9 mouse cellular contexts compared by ENCODE assay signal in genomic region chr9:108308141-108308540, GRCm38 (mm10). TPM values are rescaled to one million over a fixed set of nuclear protein-coding genes. Genes with fewer than 3 reads are reported as not detected.
DNase-seq lines count a peak whose midpoint lies in the region; ATAC-seq lines count a peak whose summit lies in the region.
"Had no signal": no experiment of that assay in that cellular context is flagged by ENCODE, and none has a peak within 500 bp of the region (broad histone marks: within the 10 kb centered on the region; RNA-seq: fewer than 3 reads in every experiment).

No protein-coding gene starts in this region.

- peaks cover 16% of the 10 kb centered on the region for H3K36me3 ChIP-seq in kidney, embryonic 15.5 days
- peaks cover 10% of the 10 kb centered on the region for H3K36me3 ChIP-seq in hindbrain, embryonic 13.5 days
- peaks cover 11% of the 10 kb centered on the region for H3K36me3 ChIP-seq in midbrain, embryonic 13.5 days

- no peaks in the 10 kb centered on the region for H3K9me3 ChIP-seq in kidney, embryonic 15.5 days (replicated peaks)
- no peaks in the 10 kb centered on the region for H3K9me3 ChIP-seq in hindbrain, embryonic 13.5 days
- H3K9me3 ChIP-seq in midbrain, embryonic 13.5 days, result no peaks in the 10 kb centered on the region

- ATAC-seq in kidney, embryonic 15.5 days (replicated peaks; ENCODE audit: low FRiP score), result no peak
- no peak for ATAC-seq in hindbrain, embryonic 13.5 days (ENCODE audit: low FRiP score)
- ATAC-seq in midbrain, embryonic 13.5 days, result no peak

- no peak for DNase-seq in kidney, postnatal 25 days
- peak; percentile 29 for DNase-seq in brain, adult 2 months (ENCODE audit: low read depth, low spot score)
- no peak for DNase-seq in adipocyte (ENCODE audit: low spot score)
- DNase-seq in natural killer cell, adult 2 months (ENCODE audit: low spot score in 2 of 2), result no peak
- no peak for DNase-seq in gastrocnemius, adult 18-20 months (ENCODE audit: low spot score)
- DNase-seq: right cerebral cortex, postnatal 4 days had no signal

- WGBS in kidney, embryonic 15.5 days, result 51% methylated on average over 2 of the region's 2 CpGs
- 78% methylated on average over 2 of the region's 2 CpGs for whole genome bisulfite sequencing in hindbrain, embryonic 13.5 days
- 66% methylated on average over 2 of the region's 2 CpGs for WGBS in midbrain, embryonic 13.5 days

- H3K27me3 ChIP-seq in kidney, embryonic 15.5 days, result no peaks in the 10 kb centered on the region
- H3K27me3 ChIP-seq in hindbrain, embryonic 13.5 days, result no peaks in the 10 kb centered on the region
- H3K27me3 ChIP-seq in midbrain, embryonic 13.5 days, result no peaks in the 10 kb centered on the region

- H3K4me2 ChIP-seq in kidney, embryonic 15.5 days, result peak overlapping the region; percentile 64
- H3K4me2 ChIP-seq in hindbrain, embryonic 13.5 days, result peak overlapping the region; percentile 92
- H3K4me2 ChIP-seq in midbrain, embryonic 13.5 days (replicated peaks), result peak overlapping the region; percentile 62

- peaks cover 46% of the 10 kb centered on the region for H3K4me1 ChIP-seq in kidney, embryonic 15.5 days
- peaks cover 58% of the 10 kb centered on the region for H3K4me1 ChIP-seq in hindbrain, embryonic 13.5 days (replicated peaks)
- peaks cover 51% of the 10 kb centered on the region for H3K4me1 ChIP-seq in midbrain, embryonic 13.5 days (replicated peaks)

- H3K9ac ChIP-seq in kidney, embryonic 15.5 days, result peak overlapping the region; percentile 41
- peak overlapping the region; percentile 64 for H3K9ac ChIP-seq in hindbrain, embryonic 13.5 days
- peak overlapping the region; percentile 57 for H3K9ac ChIP-seq in midbrain, embryonic 13.5 days (replicated peaks)

- H3K4me3 ChIP-seq in kidney, embryonic 15.5 days (replicated peaks), result peak overlapping the region; percentile 94
- H3K4me3 ChIP-seq in hindbrain, embryonic 13.5 days, result peak overlapping the region; percentile 93
- peak overlapping the region; percentile 93 for H3K4me3 ChIP-seq in midbrain, embryonic 13.5 days (replicated peaks)

- no peak overlapping the region for H3K27ac ChIP-seq in kidney, embryonic 15.5 days
- no peak overlapping the region for H3K27ac ChIP-seq in hindbrain, embryonic 13.5 days
- no peak overlapping the region for H3K27ac ChIP-seq in midbrain, embryonic 13.5 days

RNA-seq across cellular contexts. Expression of gene Tcta, which starts 2.2 kb away (rescaled TPM):
- 31.6 and 32.2 TPM in 2 replicates for polyA plus RNA-seq in kidney, embryonic 15.5 days (2015; fragmentation: Nextera tagmentation; extraction: Ambion mirVana)
- 55.0 and 63.3 TPM in 2 replicates for polyA plus RNA-seq in hindbrain, embryonic 13.5 days (2015; fragmentation: Nextera tagmentation; extraction: Ambion mirVana)
- 52.6 and 57.5 TPM in 2 replicates for polyA plus RNA-seq in midbrain, embryonic 13.5 days (2015; fragmentation: Nextera tagmentation; extraction: Ambion mirVana)
- total RNA-seq in gastrocnemius, adult 18-20 months (2021), result 10 to 100 TPM; 28.0 to 35.6 TPM

RNA-seq across cellular contexts. Expression of gene Rhoa, which starts 2.2 kb away (rescaled TPM):
- polyA plus RNA-seq in kidney, embryonic 15.5 days (2015; fragmentation: Nextera tagmentation; extraction: Ambion mirVana), result 462 and 484 TPM in 2 replicates
- 279 and 287 TPM in 2 replicates for polyA plus RNA-seq in hindbrain, embryonic 13.5 days (2015; fragmentation: Nextera tagmentation; extraction: Ambion mirVana)
- 288 and 306 TPM in 2 replicates for polyA plus RNA-seq in midbrain, embryonic 13.5 days (2015; fragmentation: Nextera tagmentation; extraction: Ambion mirVana)
- total RNA-seq in gastrocnemius, adult 18-20 months (2021), result 100 to 1,000 TPM in 1 of 2 experiments, 10 to 100 TPM in 1; 91.8 to 111 TPM

RNA-seq across cellular contexts. Expression of gene Amt, which starts 11.5 kb away (rescaled TPM):
- polyA plus RNA-seq in kidney, embryonic 15.5 days (2015; fragmentation: Nextera tagmentation; extraction: Ambion mirVana), result 35.9 and 38.0 TPM in 2 replicates
- 32.1 and 33.3 TPM in 2 replicates for polyA plus RNA-seq in hindbrain, embryonic 13.5 days (2015; fragmentation: Nextera tagmentation; extraction: Ambion mirVana)
- 33.6 and 35.5 TPM in 2 replicates for polyA plus RNA-seq in midbrain, embryonic 13.5 days (2015; fragmentation: Nextera tagmentation; extraction: Ambion mirVana)
- 1 to 10 TPM in 1 of 2 experiments, under 1 TPM in 1; 0.83 to 1.0 TPM for total RNA-seq in gastrocnemius, adult 18-20 months (2021)

RNA-seq across cellular contexts. Expression of gene Nicn1, which starts 17.9 kb away (rescaled TPM):
- polyA plus RNA-seq in kidney, embryonic 15.5 days (2015; fragmentation: Nextera tagmentation; extraction: Ambion mirVana), result 31.3 and 41.0 TPM in 2 replicates
- 135 and 143 TPM in 2 replicates for polyA plus RNA-seq in hindbrain, embryonic 13.5 days (2015; fragmentation: Nextera tagmentation; extraction: Ambion mirVana)
- polyA plus RNA-seq in midbrain, embryonic 13.5 days (2015; fragmentation: Nextera tagmentation; extraction: Ambion mirVana), result 118 TPM in 2 replicates
- total RNA-seq in gastrocnemius, adult 18-20 months (2021), result 10 to 100 TPM; 12.3 to 13.1 TPM

RNA-seq across cellular contexts. Expression of gene Gpx1, which starts 30.6 kb away (rescaled TPM):
- 695 and 743 TPM in 2 replicates for polyA plus RNA-seq in kidney, embryonic 15.5 days (2015; fragmentation: Nextera tagmentation; extraction: Ambion mirVana)
- polyA plus RNA-seq in hindbrain, embryonic 13.5 days (2015; fragmentation: Nextera tagmentation; extraction: Ambion mirVana), result 503 and 518 TPM in 2 replicates
- polyA plus RNA-seq in midbrain, embryonic 13.5 days (2015; fragmentation: Nextera tagmentation; extraction: Ambion mirVana), result 474 and 511 TPM in 2 replicates
- 10 to 100 TPM; 63.2 to 67.5 TPM for total RNA-seq in gastrocnemius, adult 18-20 months (2021)
